Mouse (Mus musculus) right cerebral cortex, postnatal 36 days (tissue): ENCODE results near the gene Slc5a2.

Experiments used
- DNase-seq, 2 experiments: peaks; one replicate each; pipeline ENCODE4 v3.0.0; 2022; ENCODE audit warnings: low spot score in 2 of 2, mixed read lengths in 1 of 2

The Slc5a2 gene

DNA sequence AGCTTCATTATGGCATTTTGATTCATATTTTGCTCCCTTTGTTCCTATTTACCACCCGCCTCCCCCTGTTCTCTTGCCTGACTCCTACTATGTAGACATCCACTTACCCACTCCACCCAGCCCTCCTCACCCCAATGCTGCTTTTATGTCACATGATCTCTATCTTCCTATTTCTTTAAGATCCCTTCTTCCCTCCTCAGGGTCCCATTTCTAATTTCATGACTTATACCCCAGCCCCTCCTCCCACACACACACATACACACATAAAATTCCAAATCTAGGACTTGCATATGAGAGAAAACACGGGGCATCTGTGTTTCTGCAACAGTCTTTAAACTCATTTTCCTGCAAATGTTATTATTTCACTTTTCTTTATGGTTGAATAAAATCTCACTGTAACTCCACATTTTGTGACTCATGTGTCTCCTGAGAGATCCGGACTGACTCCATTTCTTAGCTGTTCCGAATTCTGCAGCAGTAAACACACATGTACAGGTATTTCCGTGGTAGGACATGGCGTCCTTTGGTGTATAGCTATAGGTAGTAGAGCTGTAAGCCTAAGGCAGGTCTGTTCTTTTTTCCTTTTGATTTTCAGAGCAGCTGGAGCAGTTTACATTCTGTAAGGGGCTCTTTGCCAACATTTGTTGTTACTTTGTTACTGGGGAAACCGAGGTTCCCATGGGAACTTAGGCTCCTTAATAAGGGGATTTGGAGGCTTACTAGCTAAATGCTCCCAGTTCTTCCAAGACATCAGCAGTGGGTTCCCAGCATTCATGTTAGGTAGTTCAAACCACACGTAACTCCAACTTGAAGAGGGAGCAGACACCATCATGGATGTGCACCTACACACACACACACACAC lies 33.3 kb downstream of the Slc5a2 start:
- DNase-seq, result no peak

DNA sequence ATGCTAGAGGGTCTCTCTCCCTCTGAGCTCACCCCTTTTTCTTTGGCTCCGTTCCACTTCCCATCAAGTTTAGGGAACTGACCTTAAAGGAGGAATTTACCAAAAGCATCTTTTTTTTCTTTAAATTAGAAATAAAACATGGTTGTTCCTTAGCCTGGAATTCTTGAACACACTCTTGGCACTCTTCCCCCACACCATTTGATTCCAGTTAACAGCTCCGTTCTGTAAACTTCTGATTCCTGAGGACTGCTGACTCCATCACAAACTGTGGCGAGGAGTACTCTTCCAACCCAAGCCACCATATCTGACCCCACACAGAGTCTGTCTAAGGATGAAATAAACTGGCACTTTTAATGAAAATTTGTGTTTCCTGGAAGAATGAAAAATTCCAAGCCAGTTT lies 35.5 kb downstream of the Slc5a2 start:
- DNase-seq, result no peak

DNA sequence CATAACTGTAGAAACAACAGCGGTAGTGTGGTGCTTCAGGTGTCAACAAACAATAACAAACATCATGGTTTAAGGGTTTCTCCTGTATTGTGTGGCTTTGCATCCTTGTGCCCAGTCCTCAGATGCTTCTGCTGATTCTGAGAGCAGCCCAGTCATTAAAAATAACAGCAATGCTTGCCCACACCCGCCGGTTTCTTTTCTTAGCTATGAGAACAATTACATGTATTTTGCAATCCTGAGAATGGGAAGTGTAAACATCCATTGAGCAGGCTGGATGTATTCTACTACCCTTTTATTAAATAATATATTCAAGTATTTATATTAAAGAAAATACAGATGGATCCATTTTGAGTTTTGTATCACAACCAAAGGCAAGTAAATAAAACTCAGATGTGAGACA lies 36.7 kb downstream of the Slc5a2 start:
- DNase-seq, result no peak

DNA sequence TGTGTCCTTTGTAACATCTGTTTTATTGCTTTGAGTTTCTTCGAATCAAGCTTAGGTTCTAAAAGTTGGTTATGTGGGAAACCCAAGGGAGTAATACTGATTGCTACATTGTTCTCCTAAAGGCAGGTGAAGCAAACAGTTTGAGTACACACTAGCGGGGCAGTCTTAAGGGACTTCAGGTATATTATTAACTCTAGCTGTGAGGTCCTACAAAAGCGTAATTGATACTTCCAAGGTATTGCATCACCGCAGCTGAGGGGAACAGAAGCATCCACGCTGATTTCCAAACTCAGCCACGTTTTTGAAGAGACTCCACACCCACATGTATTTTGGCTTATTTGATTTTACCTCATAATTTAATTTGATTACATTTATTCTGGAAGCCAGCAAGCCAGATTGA lies 38.7 kb downstream of the Slc5a2 start:
- no peak for DNase-seq

DNA sequence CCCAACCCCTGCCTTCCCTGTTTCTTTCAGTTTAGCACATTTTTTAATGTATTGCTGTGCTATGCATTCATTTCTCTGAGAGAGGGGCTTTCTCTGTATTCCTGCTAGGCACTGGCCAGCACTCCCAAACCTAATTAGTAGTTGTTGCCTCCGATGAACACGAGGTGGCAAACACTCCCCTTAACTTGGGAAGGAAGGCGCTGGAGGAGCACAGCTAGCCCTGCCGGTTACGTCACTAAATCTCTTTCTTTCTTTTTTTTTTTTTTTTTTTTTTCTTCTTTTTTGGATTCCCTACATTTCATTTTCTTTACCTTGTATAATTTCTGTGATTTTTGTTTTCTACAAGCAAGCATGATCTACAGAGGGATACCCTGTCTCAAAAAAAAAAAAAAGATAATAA lies 39.5 kb downstream of the Slc5a2 start:
- DNase-seq, result no peak

DNA sequence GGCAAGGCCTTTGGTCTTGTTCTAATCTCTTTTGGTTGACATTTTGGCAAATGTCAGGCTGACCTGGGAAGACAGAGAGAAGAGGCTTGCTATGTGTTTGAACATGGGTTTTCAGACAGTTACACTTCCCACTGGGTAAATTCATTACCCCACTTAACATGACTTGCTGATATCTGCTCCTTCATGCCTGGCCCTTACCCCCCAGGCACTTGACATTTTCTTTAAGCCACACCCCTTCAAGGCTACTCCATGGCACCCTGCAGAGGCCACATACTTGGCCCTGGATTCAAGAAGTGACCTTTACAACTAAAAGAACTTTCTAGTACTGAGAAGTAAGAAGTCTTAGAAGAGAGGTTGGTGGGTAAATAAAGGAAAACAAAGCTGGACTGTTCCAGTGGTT lies 42.4 kb downstream of the Slc5a2 start:
- no peak for DNase-seq

DNA sequence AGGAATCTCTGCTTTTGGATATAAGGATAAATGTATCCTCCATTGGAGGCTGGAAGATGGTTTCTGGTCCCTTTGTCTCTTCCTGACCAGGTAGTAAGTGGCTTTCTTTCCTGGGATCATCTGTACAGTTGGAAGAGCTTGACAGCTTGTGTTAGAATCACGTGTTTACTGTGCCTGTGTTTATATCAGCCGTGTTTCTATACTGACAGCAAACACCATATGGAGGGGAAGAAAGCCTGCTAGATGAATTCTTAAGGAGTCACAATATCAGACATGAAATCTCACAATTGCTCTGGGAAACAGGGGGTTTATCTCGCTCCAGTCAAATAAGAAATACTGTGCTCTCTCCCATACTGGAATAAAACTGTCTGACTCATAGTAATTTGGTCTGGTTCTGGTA lies 43.8 kb downstream of the Slc5a2 start:
- no peak for DNase-seq

DNA sequence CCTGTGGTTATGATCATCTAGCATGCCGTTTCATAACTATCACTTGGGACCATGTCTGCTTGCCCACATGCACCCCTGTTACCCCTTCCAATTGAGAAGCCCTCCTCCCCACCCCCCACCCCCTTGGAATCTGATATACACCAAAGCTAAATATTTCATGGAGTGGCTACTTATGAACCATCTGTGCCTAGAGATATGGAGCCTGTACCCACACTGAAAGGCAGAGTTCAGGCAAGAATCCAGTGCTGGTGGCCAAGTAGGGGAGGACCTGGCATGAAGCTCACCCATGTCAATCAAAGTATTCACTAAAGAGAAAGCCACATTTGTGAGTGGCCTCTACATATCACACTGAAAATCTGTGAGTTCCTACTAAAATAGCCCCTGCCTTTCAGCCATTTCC lies 44.3 kb downstream of the Slc5a2 start:
- DNase-seq, result no peak

DNA sequence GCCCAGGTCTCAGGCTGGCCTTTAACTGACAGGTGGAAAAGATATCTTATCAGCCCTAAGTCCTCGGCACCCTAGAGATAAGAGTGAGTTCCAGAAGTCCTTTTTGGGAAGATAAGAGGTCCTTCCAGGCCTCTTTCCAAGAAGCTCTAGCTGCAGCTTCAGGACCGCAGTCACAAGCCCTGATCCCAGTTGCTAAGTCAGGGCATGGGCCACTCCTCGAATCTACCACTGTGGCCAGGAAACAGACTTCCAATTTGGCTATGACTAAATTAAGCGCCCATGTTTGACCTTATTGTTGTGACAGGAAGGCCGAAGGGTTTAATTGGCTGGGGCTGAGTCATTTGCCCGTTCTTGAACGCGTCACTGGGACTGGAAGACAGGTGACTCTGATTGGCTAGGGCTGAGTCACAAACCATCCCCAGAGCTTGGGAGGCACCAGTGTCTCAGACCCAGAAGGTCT lies 44.8 kb downstream of the Slc5a2 start:
- DNase-seq, result no peak

DNA sequence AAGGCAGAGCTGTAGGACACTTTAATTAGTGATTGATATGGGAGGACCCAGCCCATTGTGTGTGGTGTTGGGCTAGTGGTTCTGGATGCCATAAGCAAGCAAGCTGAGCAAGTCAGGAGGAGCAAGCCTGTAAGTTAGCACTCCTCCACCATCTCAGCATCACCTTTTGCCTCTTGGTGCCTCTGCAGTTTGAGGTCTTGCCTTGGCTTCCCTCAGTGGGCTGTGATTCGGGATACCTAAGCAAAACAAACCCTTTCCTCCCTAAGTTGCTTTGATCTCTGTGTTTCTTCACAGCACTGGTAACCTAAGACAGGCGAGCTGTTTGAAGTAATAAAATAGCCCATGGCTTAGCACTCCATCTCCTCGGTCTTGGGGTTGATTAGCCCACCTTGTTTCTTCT lies 45.8 kb downstream of the Slc5a2 start:
- no peak for DNase-seq

DNA sequence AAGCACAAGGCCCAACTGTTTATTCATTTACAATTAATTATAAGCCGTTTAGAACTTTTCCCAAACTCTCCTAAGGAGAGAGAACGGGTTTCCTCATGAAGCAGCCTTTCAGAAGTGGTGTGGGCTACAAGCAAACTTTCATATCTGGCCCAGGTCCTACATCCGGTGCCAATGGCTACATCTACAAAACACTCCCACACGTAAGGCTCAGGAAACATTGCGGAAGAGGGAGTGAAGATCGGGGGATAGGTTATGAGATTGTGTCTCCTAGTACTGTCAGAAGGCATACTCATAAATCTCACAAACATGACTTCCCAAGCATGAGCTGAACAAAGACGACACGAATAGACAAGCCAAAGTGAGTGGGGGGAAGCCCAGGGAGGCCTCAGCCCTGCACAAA lies 46.4 kb downstream of the Slc5a2 start:
- DNase-seq, result no peak

DNA sequence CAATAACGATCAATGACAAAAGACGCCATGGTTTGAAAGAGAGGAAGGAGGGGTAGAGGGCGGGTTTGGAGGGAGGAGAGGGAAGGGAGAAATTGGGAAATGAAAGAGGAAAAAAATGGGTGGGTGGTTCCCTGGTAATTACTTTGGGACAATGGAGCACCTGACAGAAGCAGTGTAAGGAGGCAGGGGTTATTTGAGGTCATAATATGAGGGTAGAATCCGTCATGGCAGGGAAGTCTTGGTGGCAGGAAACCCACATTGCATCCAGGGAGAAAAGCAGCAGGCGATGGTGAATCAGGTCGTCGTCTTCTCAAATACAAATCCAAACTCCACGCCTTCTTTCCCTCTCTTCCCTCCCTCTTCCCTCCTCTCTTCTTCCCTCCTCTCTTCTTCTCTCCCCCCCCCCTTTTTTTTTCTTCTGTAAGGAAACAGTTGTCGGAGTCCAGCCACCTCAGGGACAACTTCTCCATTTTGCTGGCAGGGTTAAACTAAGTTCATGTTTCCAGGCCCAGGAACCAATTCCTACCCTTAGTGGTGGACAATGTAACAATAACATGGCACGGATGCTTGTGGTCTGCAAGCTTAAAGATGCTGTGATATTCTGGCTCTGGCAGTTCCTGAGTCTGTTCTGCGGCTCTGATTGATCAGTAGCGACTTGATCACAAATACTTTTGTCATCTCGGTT lies 47.1 kb downstream of the Slc5a2 start:
- no peak for DNase-seq

DNA sequence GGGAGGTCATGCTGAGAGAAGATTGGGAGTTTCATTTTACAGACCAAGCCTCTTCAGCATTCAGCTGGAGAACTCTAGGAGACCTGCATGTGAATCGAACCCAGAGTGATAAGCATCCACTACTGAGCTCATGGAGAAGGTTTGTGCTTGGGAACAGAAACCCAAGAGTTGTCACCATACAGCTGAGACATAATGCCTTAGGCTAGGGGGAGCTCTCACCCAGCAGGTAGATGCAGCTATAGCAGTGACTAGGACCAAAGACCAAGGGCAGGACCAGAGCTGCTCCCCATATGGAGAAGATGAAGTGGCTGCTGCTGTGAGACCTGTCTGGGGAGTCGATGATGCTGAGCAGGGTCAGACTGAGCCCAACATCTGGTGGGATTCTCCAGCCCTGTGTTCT lies 48.1 kb downstream of the Slc5a2 start:
- DNase-seq, result no peak

DNA sequence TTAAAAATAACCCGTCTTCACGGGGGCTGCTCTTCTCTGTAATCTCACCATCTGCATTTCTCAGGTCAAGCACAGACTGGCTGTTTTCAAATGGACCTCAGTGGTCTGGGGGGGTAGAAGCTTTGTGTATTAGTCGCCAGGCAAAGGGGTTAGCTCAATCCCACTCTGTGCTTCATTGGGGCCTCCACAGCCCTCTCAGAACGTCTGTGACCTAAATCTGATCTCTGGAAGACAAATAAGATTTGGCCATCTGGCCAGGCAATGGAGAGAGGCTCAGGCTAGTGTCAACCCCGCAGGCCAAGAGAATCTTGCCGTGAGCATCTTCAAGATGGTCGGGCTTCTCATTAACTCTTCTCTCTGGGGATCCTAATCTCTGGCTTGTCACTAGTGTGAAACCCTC lies 49.0 kb downstream of the Slc5a2 start:
- DNase-seq, result no peak

DNA sequence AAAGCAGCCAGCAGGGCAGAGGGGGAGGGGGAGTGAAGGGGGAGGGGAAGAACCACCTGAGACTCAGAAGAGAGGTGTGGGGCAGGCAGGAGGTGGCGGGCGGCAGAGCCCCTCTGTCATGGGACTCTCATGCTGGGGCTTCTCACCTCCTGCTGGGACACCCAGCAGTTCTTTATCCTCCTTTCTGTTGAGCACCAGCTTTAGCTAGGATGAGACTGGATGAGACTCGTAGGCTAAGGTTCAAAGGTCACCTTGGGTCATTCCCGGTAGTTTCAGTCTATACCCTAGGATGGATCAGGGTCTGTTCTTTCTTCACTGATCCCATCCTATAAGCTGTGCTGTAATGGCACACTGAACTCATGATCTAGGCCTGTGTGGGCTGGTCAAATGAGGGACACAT lies 51.6 kb downstream of the Slc5a2 start:
- DNase-seq, result no peak

DNA sequence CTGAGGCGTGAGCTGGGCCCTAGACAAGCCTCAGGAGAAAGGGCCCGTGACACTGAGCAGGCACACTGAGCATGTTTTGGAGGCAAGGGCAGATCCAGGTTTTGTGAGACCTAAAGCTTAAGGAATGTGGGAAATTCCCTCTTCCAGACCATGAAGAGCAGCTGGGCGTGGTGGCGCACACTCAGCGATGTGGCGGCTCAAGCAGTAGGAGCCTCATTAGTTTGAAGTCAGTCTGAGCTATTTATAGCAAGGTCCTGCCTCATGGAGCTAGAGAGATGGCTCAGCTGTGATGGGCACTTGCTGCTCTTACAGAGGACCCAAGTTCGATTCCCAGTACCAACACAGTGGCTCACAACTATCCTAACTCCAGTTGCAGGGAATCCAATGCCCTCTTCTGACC lies 53.7 kb downstream of the Slc5a2 start:
- no peak for DNase-seq

DNA sequence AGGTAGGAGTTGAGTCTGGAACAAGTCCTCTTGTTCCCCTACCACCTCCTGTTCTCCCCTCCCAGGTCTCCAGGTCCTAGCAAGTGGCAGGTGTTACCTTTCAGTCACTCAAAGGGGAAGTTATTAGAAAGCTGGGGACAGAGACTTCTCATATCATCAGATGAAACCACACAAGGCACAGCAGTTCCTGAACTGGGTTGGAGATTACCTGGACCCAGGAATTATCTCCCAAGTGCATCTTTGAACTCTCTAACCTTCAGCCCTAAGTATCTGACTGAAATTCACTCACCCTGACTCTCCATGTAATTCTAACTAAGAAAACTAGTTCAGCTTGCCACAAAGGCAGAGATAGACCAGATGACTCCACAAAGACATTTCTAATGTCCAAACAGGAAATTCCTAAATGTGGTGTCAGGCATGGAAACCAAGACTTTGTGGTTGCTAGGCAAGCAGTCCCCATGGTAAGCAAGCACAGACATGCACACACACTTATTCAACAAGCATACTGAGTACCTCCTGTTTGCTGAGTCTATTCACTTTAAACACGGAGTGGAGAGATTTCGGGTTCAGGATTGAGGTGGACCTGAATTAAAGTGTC lies 54.9 kb downstream of the Slc5a2 start:
- no peak for DNase-seq

DNA sequence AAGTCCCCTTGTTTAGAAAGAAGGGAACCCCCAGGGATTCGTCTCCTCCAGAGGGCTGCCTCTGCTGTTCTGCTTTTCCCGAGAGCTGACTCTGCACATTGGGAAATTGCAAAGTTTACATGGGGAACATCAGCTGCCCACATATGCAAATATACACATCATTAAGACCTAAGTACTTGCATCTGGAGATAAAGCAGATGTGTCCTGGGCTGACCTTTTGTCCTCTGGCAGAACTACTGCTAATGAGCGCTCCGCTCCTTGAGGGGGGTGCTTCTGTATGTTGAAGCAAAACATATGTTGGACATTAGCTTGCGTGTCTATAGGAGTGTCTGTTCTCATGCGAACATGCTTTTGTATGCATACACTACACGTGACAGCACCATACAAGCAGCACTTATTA lies 55.8 kb downstream of the Slc5a2 start:
- no peak for DNase-seq
